Mouse (Mus musculus) hindbrain, embryonic 15.5 days (tissue): Measurements from ENCODE around the gene Fchsd2. TPM values are rescaled to one million over a fixed set of nuclear protein-coding genes. Genes with fewer than 3 reads are reported as not detected.

Experiments
- ATAC-seq: fragments of 200-750 bp; cut with Nextera tagmentation; 2 replicates; pipeline ENCODE4 v1.8.0; 2017; ENCODE audit warnings: low read depth, moderate number of reproducible peaks, moderate TSS enrichment; ENCODE audit not compliant: low FRiP score
- H3K27ac ChIP-seq: fragments of 300-500 bp; sonication (generic); replicated peaks from 2 replicates; pipeline ENCODE4 v1.5.1; 2015; ENCODE audit warnings: mild to moderate bottlenecking, inconsistent platforms
- H3K27me3 ChIP-seq: fragments of 300-500 bp; sonication (generic); 2 replicates; pipeline ENCODE4 v1.6.1; 2015; ENCODE audit warnings: control low read depth, inconsistent platforms
- H3K36me3 ChIP-seq: fragments of 300-500 bp; sonication (generic); 2 replicates; pipeline ENCODE4 v1.6.1; 2015; ENCODE audit warnings: control low read depth, inconsistent platforms
- H3K4me1 ChIP-seq: fragments of 300-500 bp; sonication (generic); replicated peaks from 2 replicates; pipeline ENCODE4 v1.6.1; 2015; ENCODE audit warnings: control low read depth, inconsistent platforms
- H3K4me2 ChIP-seq: fragments of 300-500 bp; sonication (generic); 2 replicates; pipeline ENCODE4 v1.6.1; 2015; ENCODE audit warnings: moderate library complexity, mild to moderate bottlenecking, inconsistent platforms
- H3K4me3 ChIP-seq: fragments of 300-500 bp; sonication (generic); 2 replicates; pipeline ENCODE4 v1.5.1; 2015; ENCODE audit warnings: mild to moderate bottlenecking, inconsistent platforms
- H3K9ac ChIP-seq: fragments of 300-500 bp; sonication (generic); 2 replicates; pipeline ENCODE4 v1.6.1; 2015; ENCODE audit warnings: inconsistent platforms
- H3K9me3 ChIP-seq: fragments of 300-500 bp; sonication (generic); 2 replicates; pipeline ENCODE4 v1.6.1; 2016; ENCODE audit warnings: control low read depth, inconsistent platforms
- WGBS: fragments of 180-500 bp; shearing (Covaris S2); methylation state at CpG from one replicate; pipeline ENCODE4 v1.1.7; 2015; 5-methylcytosine and 5-hydroxymethylcytosine counted together
- polyA plus RNA-seq: library from polyadenylated mRNA; unstranded; fragments of >200 nt; fragmentation: Nextera tagmentation; extraction: Ambion mirVana; gene quantifications from 2 replicates; pipeline ENCODE4 v1.2.1, GENCODE M21; 2015

The Fchsd2 gene
- 40.5 TPM in 2 replicates for polyA plus RNA-seq

DNA sequence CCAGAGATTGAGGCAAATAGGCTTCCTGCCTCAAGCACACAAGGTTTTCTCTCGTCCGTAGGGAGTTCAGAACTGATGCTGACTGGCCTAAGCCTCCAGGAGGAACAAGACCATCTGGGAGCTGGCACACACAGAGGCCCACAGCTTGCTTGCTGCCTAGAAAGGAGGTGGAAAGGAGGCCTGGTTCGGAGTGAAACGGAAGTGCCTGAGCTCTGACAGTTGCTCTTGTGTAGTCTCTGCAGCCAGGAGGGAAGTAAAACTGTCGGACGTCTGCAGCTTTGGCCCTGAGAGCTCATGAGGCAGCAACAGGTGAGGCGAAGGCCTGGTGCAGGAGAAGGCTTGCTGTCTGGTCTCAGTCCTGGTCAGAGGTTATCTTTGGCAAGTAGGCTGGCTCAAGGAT is at the start of gene Fchsd2:
Gene Fchsd2 (plus strand): TSS at position 246 of the 400 bp plus-strand sequence.
- Histone ChIP-seq H3K9me3 (no peaks in the 10 kb centered on the region), H3K27me3 (no peaks in the 10 kb centered on the region), H3K4me3 (no peak within 1 kb of the TSS), H3K36me3 (no peaks in the 10 kb centered on the region), H3K27ac (no peak within 1 kb of the TSS), H3K9ac (no peak within 1 kb of the TSS), H3K4me1 (0 out of 2 replicates have a peak, but pooled peaks cover 5% of the 10 kb centered on the region), H3K4me2 (no peak within 1 kb of the TSS)
- WGBS: 75% methylated on average over 7 of the region's 7 CpGs
- ATAC-seq: no peak

DNA sequence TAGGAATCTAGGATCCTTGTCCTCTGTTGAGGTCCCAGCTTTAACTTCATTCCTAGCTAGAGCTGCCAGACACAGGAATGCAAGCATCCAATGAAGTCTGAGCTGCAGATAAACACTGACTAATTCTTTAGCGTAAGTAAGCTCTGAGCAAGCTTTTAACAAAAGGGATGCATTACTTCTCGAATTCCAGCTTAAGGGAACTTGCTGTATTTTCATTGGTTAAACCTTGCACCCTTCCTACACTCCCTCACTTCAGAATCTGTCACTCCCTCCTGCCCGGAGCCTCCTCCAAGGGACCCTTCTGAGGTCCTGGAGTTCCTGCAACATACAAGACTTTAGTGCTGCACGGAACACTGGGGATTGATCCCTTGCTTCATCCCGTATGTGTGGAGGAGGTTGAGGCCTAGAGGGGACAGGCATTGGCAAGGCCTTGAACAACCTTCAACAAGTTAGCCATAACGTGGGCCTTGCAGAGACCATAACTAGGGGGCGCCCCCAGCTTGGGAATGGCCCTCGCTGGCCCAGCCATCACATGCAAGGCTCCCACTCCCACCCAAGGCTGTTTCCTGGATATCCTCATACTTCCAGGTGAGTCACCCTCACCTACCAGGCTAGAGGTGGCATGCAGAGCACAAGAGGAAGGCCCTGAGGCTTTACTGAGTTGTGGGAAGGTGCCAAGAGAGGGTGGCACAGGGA is 48.7 kb upstream of the Fchsd2 start:
- 68% methylated on average over 8 of the region's 8 CpGs for WGBS
- 0 out of 2 replicates have a peak, but pooled peaks cover 8% of the 10 kb centered on the region for H3K4me1 ChIP-seq
- no peaks in the 10 kb centered on the region for H3K36me3 ChIP-seq
- no peak overlapping the region for H3K27ac ChIP-seq
- ATAC-seq: no peak
- no peak overlapping the region for H3K4me3 ChIP-seq
- H3K9me3 ChIP-seq: no peaks in the 10 kb centered on the region
- no peaks in the 10 kb centered on the region for H3K27me3 ChIP-seq
- no peak overlapping the region for H3K4me2 ChIP-seq
- no peak overlapping the region for H3K9ac ChIP-seq

DNA sequence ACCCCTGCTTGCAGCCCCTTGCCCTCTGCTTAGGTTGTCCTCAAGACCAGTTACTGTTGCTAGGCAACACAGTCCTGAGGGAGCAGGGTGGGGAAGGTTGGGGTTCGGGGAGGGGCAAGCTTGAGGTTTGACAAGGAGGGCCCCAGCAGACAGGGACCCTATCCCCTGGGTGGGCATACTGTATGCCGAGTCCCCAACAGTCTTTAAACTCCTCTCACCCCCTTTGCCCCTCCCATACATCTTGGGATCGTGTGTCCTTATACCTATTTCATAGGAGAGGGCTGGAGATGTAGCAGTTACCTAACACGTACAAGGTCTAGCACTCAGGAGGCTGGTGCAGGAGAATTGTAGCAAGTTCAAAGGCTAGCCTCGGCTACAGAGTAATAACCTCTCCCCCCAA is 44.4 kb upstream of the Fchsd2 start:
- peaks cover 4% of the 10 kb centered on the region; the same call in 1 of the 2 replicates for H3K4me1 ChIP-seq
- no peaks in the 10 kb centered on the region for H3K36me3 ChIP-seq
- no peak overlapping the region for H3K9ac ChIP-seq
- no peak overlapping the region for H3K27ac ChIP-seq
- ATAC-seq: no peak
- H3K4me3 ChIP-seq: no peak overlapping the region
- 71% methylated on average over 5 of the region's 5 CpGs for WGBS
- H3K9me3 ChIP-seq: no peaks in the 10 kb centered on the region
- no peak overlapping the region for H3K4me2 ChIP-seq
- no peaks in the 10 kb centered on the region for H3K27me3 ChIP-seq

DNA sequence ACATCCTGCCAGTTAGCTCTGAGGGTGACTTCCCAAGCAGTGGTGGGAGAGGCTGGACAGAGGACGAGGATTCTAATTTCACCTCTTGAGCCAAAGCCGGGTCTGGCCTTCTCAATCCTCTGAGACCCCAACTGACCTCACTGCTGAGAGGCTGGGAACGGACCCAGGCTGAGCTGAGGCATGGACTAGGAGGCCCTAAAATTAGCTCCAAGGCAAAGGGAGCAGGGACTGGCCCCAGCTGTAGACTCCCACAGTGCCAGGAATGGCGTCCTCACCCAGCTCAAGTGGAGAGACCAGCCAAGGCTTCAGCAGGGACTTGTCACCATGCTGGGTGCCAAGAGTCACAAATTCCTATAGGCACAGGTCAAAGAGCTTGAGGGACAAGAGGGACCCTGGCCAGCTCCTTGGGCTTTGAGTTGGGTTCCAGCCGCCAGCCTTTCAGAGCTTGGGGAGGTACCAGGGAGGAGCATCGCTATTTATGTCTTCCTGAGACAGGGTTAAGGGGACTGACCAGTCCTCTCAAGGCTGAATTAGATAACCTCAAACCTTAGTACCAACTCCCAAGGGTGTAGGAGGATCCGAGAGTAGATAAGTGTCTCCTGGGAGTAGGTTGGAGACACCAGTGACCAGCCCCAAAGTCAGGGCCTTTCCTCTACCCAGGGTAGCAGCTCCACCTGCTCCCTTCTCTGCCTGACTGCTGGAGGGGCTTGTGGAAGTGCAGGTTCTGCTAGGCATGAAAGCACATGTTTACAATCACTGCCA is 43.2 kb upstream of the Fchsd2 start:
- H3K27me3 ChIP-seq: no peaks in the 10 kb centered on the region
- 86% methylated on average over 7 of the region's 7 CpGs for WGBS
- H3K9ac ChIP-seq: no peak overlapping the region
- H3K4me1 ChIP-seq: peaks cover 4% of the 10 kb centered on the region; the same call in 1 of the 2 replicates
- no peak overlapping the region for H3K4me2 ChIP-seq
- H3K27ac ChIP-seq: no peak overlapping the region
- H3K36me3 ChIP-seq: no peaks in the 10 kb centered on the region
- no peaks in the 10 kb centered on the region for H3K9me3 ChIP-seq
- ATAC-seq: no peak
- no peak overlapping the region for H3K4me3 ChIP-seq

DNA sequence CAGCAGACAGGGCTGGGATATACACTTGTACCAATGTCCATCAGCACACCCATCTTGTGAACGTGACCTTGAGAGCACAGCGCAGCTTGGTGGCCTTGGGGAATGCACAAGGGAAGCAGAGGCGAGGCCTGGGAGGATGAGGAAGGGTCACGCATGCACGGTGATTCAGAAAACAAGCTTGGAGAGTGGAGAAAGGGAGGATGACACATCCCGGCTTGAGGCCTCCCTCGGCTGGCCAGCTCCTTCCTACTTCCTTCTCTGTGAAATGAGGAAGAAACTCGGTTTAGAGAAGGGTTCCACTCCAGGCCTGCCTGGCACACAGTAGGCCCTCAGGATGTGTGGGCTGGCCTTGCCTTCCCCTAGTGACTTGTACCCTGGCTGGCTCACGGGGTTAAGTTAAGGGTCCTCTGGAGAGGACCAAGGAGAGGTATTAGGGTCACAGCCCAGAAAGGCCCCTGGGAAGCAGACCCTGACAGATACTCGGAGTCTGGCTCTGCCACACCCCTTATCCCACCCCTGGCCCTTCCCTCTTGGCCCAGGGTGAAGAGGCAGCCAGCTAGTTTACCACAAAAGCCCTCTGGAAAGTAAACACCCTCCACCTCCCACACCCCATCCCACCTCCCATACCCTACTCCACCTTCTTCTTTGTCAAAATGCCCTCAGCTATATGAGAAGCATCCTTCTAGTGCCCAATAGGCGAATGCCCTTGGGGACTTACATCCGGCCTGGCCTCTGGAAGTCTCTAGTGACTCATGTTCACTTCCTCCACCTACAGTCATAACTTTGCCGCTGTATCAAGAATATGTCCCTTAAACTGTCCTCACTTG is 41.7 kb upstream of the Fchsd2 start:
- H3K9me3 ChIP-seq: no peaks in the 10 kb centered on the region
- no peaks in the 10 kb centered on the region for H3K36me3 ChIP-seq
- H3K4me2 ChIP-seq: no peak overlapping the region
- 71% methylated on average over 13 of the region's 13 CpGs for WGBS
- no peak overlapping the region for H3K4me3 ChIP-seq
- H3K27ac ChIP-seq: no peak overlapping the region
- ATAC-seq: peak; percentile 40
- H3K27me3 ChIP-seq: no peaks in the 10 kb centered on the region
- no peak overlapping the region for H3K9ac ChIP-seq
- H3K4me1 ChIP-seq: peaks cover 4% of the 10 kb centered on the region; the same call in 1 of the 2 replicates

DNA sequence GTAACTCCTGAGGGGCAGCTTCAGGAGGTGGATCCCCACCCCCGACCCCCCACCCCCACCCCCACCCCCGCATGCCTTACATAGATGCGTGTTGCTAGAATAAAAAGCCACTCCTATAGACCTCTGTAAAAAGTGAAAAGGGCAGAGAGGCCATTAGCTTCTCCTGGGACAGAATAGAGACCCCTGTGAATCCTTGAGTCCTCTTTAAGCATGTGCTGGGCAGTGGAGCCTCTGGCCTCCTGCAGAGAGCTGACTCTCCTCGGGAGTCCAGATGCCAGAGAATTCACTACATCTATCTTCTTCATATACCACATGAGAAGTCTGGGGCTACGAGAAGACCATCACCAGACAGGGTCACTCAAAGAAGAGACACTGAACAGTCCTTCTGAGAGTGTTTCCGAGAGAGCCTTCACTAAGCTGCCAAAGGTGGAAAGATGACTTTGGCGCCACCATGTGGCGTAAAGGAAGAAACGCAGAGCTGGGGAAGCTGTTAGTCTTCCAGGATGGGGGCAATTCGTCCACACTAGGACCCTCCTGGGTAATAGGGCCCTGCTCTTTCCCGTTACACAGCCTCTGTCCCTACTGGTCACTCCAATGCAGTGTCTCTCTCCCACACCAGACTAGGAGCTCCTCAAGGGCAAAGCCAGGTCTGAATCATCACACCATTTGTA is 41.0 kb upstream of the Fchsd2 start:
- Histone ChIP-seq H3K4me2 (no peak overlapping the region), H3K4me3 (no peak overlapping the region)
- 19% methylated on average over 11 of the region's 11 CpGs for WGBS

DNA sequence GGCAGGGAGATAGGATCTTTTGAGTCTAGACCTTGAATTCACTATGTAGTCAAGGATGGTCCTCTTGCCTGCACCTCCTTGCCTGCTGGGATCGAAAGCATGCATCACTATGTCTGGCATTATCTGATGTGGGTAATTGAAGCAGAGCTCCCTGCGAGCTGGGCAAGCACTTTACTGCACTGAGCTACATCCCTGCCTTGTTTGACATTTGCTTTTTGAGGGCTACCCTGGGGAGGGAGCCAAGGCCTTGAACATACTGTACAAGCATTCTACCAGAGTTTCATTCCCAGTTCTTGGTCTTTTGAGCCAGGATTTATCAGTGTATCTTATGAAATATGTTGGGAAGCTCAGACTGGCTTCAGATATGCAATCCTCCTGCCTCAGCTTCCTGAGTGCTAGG is 39.5 kb upstream of the Fchsd2 start:
- Histone ChIP-seq H3K4me3 (no peak overlapping the region), H3K36me3 (no peaks in the 10 kb centered on the region), H3K4me2 (no peak overlapping the region), H3K27me3 (no peaks in the 10 kb centered on the region), H3K27ac (no peak overlapping the region), H3K4me1 (no peaks in the 10 kb centered on the region; the same call in 1 of the 2 replicates), H3K9ac (no peak overlapping the region), H3K9me3 (no peaks in the 10 kb centered on the region)
- WGBS: 62% methylated on average over 2 of the region's 2 CpGs
- no peak for ATAC-seq

More for the DNA sequence above, 41.0 kb upstream of the Fchsd2 start:
- Histone ChIP-seq H3K36me3 (no peaks in the 10 kb centered on the region), H3K27ac (no peak overlapping the region), H3K9me3 (no peaks in the 10 kb centered on the region), H3K4me1 (peaks cover 4% of the 10 kb centered on the region; the same call in 1 of the 2 replicates), H3K9ac (0 out of 2 replicates have a peak overlapping the region, but pooled peaks have one; percentile 23), H3K27me3 (no peaks in the 10 kb centered on the region)
- ATAC-seq: peak; percentile 67

DNA sequence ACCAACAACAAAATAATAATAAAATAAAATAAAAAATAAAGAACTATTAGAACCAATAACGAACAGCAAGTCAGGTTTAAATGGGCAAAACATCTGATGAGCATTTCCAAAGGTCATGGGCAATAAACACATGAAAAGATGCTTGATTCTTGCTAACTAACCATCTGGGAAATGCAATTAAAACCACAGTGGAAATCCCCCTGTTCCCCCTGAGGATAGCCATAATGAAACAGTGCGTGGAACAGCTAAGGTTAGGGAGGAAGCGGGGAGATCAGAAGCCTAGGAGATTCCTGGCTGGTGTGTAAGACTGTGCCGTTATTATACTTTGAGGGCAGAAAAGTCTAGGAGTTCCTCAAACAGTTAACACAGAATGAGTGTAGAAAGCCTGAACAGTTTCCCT is 35.4 kb upstream of the Fchsd2 start:
- WGBS: 54% methylated on average over 4 of the region's 4 CpGs
- Histone ChIP-seq H3K4me3 (no peak overlapping the region), H3K4me1 (no peaks in the 10 kb centered on the region), H3K4me2 (no peak overlapping the region), H3K27ac (no peak overlapping the region), H3K9ac (no peak overlapping the region), H3K27me3 (no peaks in the 10 kb centered on the region), H3K36me3 (no peaks in the 10 kb centered on the region), H3K9me3 (no peaks in the 10 kb centered on the region)
- ATAC-seq: no peak

DNA sequence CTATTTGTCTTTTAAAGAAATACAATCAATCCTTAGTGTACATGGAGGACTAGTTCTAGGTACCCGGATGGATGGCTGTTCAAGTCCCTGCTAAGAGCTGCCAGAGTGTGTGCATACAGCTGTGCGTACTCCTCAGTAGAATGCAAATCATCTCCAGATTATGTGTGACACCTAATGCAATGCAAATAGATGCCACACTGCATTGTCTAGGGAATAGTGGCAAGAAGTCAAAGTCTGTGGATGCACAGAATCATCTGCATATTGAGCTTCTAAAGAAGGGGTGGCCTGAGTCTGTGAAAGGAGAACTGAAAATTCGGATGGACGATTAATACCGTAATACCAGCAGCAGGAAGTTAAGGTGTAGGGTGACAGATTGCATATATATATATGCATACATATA is 33.5 kb upstream of the Fchsd2 start:
- Histone ChIP-seq H3K9me3 (no peaks in the 10 kb centered on the region), H3K4me3 (no peak overlapping the region), H3K9ac (no peak overlapping the region), H3K27me3 (no peaks in the 10 kb centered on the region), H3K4me1 (no peaks in the 10 kb centered on the region), H3K27ac (no peak overlapping the region), H3K4me2 (no peak overlapping the region), H3K36me3 (no peaks in the 10 kb centered on the region)
- 60% methylated on average over 5 of the region's 5 CpGs for WGBS
- no peak for ATAC-seq

DNA sequence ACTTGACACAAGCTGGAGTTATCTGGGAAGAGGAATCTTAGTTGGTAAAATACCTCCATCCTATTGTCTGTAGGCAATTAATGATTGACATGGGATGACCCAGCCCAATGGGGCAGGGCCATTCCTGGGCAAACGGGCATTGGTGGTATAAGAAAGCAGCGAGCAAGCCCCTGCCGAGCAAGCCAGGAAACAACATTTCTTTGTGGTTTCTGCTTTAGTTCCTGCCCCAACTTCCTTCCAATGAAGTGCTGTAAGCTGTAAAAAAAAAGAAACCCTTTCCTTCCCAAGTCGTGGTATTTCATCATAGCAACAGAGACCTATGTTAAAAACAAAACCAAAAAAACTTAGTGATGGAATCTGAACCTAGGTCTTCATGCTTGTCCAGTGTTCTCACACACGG is 32.2 kb upstream of the Fchsd2 start:
- 60% methylated on average over 5 of the region's 5 CpGs for WGBS
- H3K27ac ChIP-seq: no peak overlapping the region
- ATAC-seq: no peak
- no peaks in the 10 kb centered on the region for H3K4me1 ChIP-seq
- H3K36me3 ChIP-seq: no peaks in the 10 kb centered on the region
- no peaks in the 10 kb centered on the region for H3K27me3 ChIP-seq
- H3K9ac ChIP-seq: no peak overlapping the region
- H3K4me3 ChIP-seq: no peak overlapping the region
- no peaks in the 10 kb centered on the region for H3K9me3 ChIP-seq
- H3K4me2 ChIP-seq: no peak overlapping the region

DNA sequence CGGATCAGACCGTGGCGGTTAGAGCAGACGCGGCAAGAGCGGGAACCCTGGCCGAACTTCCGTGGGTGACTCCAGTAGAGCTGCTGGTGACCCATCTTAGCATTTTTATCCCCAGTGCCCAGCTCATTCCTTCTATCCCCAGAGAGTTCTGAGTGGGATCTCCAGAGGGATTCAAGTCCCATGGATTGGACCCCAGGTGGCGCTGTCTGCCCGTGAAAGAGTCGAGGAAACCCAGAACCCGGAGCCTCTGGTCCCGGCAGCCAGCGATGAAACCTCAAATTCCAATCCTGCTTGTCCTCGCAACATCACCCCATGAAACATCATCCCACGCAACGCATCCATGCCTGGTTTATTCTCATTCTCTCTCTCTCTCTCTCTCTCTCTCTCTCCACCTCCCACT is 31.3 kb upstream of the Fchsd2 start:
- WGBS: 8% methylated on average over 17 of the region's 17 CpGs
- Histone ChIP-seq H3K36me3 (no peaks in the 10 kb centered on the region), H3K4me3 (no peak overlapping the region), H3K4me2 (peak overlapping the region; percentile 44), H3K9me3 (no peaks in the 10 kb centered on the region), H3K27me3 (no peaks in the 10 kb centered on the region), H3K9ac (no peak overlapping the region), H3K4me1 (no peaks in the 10 kb centered on the region), H3K27ac (no peak overlapping the region)
- peak; percentile 71; the same call in 1 of the 2 replicates for ATAC-seq
